Mouse (Mus musculus): ENCODE measurements around the gene Acvr2b.

DNA sequence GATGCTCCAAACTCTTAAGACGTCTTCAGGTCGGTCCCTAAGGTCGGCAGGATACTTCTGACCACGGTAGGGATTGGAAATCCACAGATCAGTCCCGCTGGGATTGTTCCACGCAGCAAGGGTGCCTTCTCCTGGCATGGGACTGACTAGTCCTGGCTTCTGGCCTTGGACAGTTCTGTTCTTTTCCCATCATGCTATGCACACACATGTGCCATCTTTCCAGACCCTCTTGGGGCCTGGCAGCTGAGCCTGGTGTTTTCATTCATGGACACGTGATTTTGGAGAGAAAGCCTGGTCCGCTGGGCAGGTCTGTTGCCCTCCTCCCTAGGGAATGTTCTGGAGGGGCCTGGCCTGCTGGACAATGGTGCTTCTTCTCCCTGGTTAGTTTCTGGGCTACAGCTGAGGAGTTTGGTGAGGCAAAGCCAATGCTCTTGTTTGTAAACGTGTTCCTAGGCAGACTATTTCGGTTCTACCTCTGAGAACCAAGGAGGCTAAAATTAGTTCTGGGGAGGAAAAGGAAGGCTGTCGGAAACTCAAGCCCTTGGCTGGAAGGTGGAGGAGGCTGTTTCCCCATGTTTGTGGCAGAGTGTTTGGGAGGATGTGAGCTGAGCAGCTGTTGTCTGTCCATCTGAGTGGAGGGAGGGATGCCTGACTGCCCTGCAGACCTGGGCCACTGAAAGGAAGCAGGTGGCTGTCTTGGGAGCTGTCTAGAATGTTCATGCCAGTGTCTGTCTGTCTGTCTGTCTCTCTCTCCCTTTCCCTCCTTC lies 7.2 kb downstream of the Acvr2b start:
- TF ChIP-seq EP300 (IDR thresholded peaks at IDR 0.05; ENCODE audit: low read depth) (no peak), CTCF (IDR thresholded peaks at IDR 0.05; ENCODE audit: low read depth) (no peak)

Measured in heart, postnatal 0 days (tissue).